Mouse (Mus musculus) CD8-positive naive resting alpha-beta T cell, adult 57 days (primary cell): ENCODE results near the gene Slc27a5. TPM values are rescaled to one million over a fixed set of nuclear protein-coding genes. Genes with fewer than 3 reads are reported as not detected.

Experiments
- total RNA-seq: library from RNA; stranded (reverse); gene quantifications from one replicate; pipeline ENCODE4 v1.2.4, GENCODE M21; 2023

Slc27a5 gene
- total RNA-seq: not detected

DNA sequence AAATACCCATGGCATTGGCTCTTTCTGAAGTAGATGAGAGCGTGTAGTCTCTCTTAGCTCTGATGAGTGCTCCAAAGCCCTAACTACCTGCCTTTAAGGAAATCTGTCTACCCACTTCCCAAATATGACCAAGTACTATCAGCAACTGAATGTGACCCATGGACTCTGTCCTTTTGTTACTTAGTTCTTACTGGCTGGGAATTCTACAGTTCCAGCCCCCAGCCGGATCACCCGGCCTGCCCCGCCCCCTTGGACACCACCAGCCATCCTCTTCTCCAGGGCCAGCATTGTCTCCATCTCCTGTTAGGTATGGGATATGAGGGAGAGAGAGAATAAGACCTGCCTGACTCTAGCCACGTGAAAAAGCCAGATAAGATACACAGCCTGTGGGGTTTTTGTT, at the start of gene Slc27a5:
TSS of gene Slc27a5 (minus strand) at position 140 of the 400 bp plus-strand sequence.

DNA sequence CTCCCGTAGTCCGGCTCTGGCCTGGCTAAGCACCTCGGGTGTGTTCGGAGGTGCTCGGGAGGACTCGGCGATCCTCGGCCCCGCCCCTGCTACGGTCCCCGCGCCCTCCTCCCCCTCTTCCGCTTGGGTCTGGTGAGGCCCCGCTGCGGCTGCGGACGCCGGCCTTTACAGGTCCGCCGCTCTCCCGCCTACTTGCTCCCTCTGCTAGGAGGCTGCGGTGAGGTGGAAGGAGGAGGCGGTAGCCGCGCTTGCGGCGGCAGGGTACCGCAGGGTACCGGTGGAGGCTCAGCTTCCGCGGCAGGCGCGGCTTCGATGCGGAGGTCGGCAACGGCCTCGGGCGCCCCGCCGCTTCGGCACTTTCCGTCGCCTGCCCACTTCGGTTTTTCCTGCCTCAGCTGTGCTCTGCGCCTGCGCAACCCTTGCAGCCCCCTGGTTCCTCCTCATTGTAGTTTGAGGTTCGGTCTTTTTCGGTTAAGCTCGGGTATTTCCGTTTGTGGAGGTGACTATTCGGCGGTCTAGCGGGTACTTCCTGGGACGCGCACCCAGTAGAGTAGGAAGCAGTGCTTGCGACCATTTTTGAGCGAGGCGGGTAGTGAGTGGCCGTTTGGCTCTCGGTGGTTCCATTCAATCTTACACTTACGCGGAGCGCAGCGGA, 40.0 kb upstream of the Slc27a5 start, which contains the start of gene Ube2m:
TSS of gene Ube2m (minus strand) at position 375 of the 655 bp plus-strand sequence.

DNA sequence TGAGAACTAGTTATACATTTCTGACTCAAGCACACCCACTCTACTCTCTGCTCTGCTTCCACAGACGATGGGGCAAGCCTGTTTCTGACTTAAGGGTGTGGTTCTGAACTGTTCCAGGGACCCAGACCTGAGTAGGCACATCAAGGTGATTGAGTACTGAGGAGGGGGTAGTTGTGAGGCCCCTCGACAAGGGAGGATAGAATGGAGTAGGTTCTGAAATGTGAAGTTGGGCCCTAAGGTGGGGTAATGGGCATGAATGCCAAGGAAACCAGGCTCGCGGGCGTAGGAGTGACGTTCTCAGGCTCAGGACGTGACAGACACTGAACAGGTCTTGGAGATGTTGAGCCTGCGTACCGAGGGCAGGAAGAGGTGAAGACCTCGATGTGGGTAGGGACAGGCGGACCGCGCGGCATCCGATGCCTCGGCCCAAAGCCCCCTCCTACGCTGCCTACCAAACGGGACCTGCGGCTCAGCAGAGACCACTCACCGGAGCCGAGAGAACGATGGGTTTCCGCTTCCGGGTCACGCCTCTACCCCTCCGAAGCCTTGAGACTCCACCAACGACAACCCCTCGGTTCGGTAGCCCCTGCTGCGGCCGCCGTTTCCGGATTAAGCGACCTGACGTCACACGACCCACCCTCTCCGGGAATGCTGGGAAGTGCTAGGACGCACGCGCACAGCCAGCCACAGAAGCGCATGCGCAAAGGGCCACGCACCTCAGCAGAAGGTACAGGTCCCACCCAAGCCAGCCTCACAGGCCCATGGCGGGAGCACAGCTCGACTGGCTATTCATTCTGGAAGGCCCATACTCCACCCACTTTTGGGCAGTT, 36.4 kb upstream of the Slc27a5 start, which contains the start of gene Chmp2a:
TSS of gene Chmp2a (minus strand) at position 660 of the 830 bp plus-strand sequence.

DNA sequence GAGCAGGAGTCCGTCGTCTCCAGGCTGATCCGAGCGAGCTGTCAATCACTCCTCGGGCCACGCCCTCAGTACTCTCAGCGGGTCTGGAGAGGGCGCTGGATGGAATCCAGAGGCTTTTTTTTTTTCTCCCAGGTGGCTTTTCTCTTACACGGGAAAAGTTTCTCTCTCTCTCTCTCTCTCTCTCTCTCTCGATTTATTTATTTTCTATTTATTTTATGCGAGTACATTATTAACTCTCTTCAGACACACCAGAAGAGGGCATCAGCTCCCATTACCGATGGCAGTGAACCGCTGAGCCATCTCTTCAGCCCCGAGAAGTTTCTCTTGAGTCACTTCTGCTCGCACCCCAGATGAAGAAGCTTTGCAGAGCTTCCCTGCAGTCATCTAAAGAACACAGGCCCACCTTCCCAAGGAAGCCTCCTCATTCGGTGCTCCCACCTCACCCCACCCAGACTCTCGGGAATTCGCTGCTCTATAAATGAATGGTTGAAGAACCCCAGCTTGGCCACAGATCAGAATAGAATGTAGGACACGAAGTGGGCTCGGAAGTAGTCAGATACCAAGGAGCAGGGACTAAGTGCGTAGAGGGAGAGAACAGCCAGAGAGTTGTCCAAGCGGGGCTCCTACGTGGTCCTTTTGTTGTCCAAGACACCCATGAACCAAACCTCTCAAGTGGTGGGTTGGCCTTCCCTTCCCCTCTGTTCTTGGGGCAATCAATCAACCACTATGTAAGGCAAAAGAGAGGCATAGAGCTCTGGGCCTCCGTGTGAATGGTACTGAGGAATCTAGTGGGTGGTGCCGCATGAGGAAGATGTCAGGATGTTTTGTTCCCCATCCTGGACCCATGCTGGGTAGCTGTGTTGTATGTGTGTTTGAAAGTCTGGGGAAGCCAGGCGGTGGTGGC, 12.3 kb upstream of the Slc27a5 start, which contains the start of gene Zbtb45:
TSS of gene Zbtb45 (minus strand) at position 30 of the 904 bp plus-strand sequence.

DNA sequence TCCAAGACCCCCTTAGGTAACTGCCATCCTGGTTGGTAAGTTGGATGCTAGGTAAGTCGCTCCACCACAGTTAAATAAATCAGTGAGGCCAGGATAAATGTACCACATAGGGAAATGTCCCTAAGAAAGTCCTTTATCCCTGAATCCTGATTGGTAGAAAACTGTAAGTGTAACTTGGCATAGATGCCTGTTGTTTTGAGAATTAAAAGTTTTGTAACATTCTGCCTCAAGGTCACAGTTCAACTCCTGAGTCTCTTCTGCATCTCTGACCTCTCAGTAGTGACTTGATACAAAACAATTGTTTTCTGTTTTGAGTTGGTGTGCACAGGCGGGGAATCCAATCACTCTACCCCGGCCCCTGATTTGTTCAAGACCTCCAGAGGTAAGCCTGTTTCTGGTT, 859 bp upstream of the Slc27a5 start, which contains the start of gene Trim28:
TSS of gene Trim28 (plus strand) at position 264 of the 400 bp plus-strand sequence.

DNA sequence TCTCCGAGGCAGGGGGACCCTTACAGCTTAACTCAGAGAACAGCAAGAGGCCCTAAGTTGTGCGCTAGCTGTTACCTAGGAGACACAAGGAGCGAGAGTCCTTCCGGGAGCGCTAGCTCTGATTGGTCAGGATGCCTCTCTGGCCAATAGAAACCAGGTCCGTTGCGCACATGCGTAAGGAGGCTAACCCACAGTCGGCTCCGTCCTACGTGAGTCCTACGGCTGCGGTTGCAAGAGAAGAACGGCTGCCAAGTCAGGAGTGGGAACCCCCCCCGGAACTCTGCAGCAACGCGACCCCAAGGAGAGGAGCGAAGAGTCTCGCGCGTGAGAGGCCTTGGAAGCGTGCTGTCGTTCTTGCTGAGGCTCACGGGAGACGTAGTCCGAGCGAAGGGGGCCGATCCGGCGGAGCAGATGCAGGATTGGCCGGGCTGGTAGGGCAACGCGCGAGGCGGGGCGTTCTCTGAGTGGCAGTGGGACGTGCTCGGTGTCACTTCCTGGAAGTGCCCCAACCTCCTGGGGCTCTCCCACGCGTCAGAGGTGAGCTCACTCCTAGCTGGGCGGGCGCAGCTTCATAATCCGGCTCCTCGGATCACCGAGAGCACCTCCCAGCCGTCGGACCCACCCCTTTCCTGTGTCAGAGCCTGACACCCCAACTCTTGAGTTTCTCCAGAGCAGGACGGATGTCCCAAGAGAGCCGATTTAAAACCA, 20.2 kb downstream of the Slc27a5 start, which contains the start of gene Zfp446:
TSS of gene Zfp446 (plus strand) at position 167 of the 708 bp plus-strand sequence.

DNA sequence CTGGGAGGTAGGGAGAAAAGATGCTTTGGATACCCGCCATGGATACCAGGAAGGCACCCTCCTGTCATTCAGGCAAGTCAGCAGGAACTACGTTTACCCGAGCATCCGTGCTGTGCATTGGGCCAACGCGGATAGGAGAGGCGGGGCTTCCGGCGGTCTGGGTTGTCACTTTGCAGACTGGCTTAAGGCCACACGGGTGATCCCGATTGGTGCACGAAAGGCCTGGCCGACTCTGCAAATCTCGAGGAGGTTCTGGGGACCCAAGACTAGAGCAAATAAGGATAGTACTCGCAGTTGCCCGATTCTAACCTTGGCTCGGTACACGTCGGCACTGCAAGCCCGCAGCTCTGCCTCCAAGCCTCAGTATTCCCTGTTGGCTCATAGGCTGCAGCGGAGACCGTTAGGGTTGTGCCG, 32.3 kb downstream of the Slc27a5 start, which contains the start of gene Zfp324:
TSS of gene Zfp324 (plus strand) at position 161 of the 414 bp plus-strand sequence.

Other genes with a start within 250 kb of the Slc27a5 start
- gene Zscan18, start 194.6 kb downstream of the Slc27a5 start, total RNA-seq: 24.6 TPM
- 12.0 TPM for gene Zfp329, start 179.3 kb downstream of the Slc27a5 start, total RNA-seq
- gene Zfp110, start 163.4 kb downstream of the Slc27a5 start, total RNA-seq: 117 TPM
- gene Zfp128, start 117.0 kb downstream of the Slc27a5 start, total RNA-seq: 1.6 TPM
- gene Zscan22, start 100.4 kb downstream of the Slc27a5 start, total RNA-seq: 10.7 TPM
- 3,246 TPM for gene Rps5, start 75.9 kb downstream of the Slc27a5 start, total RNA-seq
- gene Rnf225, start 70.8 kb downstream of the Slc27a5 start, total RNA-seq: 1.8 TPM
- gene Zfp324, start 32.4 kb downstream of the Slc27a5 start, total RNA-seq: 2.6 TPM
- gene Zfp446, start 20.3 kb downstream of the Slc27a5 start, total RNA-seq: 7.4 TPM
- 378 TPM for gene Trim28, start 922 bp upstream of the Slc27a5 start, total RNA-seq
- 18.3 TPM for gene Zbtb45, start 11.8 kb upstream of the Slc27a5 start, total RNA-seq
- gene Chmp2a, start 36.6 kb upstream of the Slc27a5 start, total RNA-seq: 102 TPM
- 88.4 TPM for gene Ube2m, start 40.1 kb upstream of the Slc27a5 start, total RNA-seq
- 0.46 TPM for gene Mzf1, start 56.6 kb upstream of the Slc27a5 start, total RNA-seq
- not detected for gene Vmn1r85, start 97.0 kb upstream of the Slc27a5 start, total RNA-seq
- gene Vmn1r86, start 121.7 kb upstream of the Slc27a5 start, total RNA-seq: not detected
- gene Vmn1r87, start 142.0 kb upstream of the Slc27a5 start, total RNA-seq: not detected
- 0.31 TPM for gene Vmn1r88, start 161.4 kb upstream of the Slc27a5 start, total RNA-seq
- gene Vmn1r89, start 214.8 kb upstream of the Slc27a5 start, total RNA-seq: not detected